Mouse (Mus musculus) kidney, postnatal 36 days (tissue): ENCODE results near the gene Reep3.

ENCODE experiments used
- DNase-seq, 2 experiments: peaks; one replicate each; pipeline ENCODE4 v3.0.0; 2021 to 2022; ENCODE audit warnings: mixed read lengths in 2 of 2

The Reep3 gene

DNA sequence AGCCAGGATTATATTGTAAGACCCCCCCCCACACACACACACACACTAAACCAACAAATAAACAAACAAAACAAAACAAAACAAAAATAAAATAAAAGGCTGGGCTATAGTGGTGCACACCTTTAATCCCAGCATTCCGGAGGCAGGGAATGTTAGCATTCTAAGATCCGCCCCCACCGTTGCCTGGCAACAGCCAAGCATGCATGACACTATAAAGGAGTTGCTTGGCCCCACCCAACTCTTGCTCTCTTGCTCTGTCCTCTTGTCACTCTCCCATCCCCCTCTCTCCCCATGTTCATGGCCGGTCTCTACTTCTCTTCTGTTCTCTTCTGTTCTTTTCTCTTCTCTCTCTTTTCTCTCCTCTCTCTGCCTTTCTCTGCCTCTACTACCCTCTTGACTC lies 128.2 kb downstream of the Reep3 start:
- DNase-seq: peak; percentile 56 to 64

DNA sequence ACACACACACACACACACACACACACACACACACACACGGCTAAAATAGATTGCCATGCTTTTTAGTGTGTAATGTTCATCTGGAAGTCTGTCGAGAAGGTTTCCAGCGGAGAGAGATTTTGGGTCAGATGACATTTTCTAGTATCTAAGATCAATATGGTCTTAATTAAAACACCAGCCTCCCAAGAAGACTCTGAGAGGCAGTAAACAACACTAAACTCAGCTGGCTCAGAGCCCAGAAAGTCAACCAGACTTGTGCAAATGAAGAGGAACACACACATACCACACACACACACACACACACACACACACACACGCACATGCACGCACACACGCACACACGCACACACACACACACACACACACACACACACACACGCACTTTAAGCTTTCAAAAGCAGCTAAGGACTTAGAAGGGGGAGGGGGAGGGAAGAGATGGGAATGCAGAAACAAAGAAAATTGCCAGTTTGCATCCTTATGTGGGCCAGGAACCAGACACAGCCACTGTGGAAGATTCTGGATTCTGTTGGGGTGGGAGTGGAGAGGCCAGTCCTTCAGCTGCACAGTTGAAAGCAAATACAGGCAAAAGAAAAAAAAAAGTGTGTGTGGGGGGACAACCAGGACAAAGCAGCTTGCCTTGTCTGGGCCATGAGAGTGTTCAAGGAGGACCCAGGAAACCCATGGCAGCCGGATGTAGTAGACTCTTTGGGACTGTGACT lies 130.2 kb downstream of the Reep3 start:
- peak; percentile 58 to 61 for DNase-seq

DNA sequence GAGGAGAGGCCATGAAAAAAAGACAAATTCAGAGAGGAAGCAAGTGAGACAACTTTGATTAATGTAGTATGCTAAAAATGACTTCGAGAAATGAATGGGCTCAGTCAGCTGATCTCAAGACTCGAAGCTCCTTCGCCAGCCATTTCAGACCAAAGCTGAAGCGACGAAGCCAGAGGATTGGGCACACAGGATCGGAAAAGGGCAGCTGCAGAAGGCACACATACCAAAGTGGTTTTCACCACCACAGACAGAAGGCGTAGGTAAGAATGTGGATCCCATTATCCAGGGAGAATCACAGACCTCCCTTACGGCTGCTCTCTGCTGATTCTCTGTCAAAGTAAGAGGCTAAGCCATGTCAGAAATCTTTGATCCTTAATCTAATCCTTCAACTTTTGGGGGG lies 136.6 kb downstream of the Reep3 start:
- no peak for DNase-seq
